Mouse (Mus musculus) duodenum, adult 2 months (tissue): ENCODE data around the gene Tnfsf8. TPM values are rescaled to one million over a fixed set of nuclear protein-coding genes. Genes with fewer than 3 reads are reported as not detected.

Experiments used
- polyA plus RNA-seq: library from polyadenylated mRNA; depleted of rRNA; stranded (reverse); fragments of >200 nt; gene quantifications from 2 replicates; pipeline ENCODE4 v1.2.3, GENCODE M21; 2012; ENCODE audit warnings: low replicate concordance; rRNA removed

Tnfsf8 gene
- polyA plus RNA-seq, result 0.02 and 0.11 TPM in 2 replicates

GRCm38 (mm10) chr4:63860688-63861540 lies at the start of gene Tnfsf8:
Tnfsf8 (minus strand) TSS chr4:63861347.

Other genes with a start within 250 kb of the Tnfsf8 start
- not detected in 2 replicates for gene Tex48, start 238.9 kb downstream of the Tnfsf8 start, polyA plus RNA-seq
- gene Gm11214, start 198.0 kb downstream of the Tnfsf8 start, polyA plus RNA-seq, result not detected in 2 replicates
- 0.05 and 0.17 TPM in 2 replicates for gene Tnfsf15, start 116.2 kb downstream of the Tnfsf8 start, polyA plus RNA-seq
- gene Tnc, start 185.7 kb upstream of the Tnfsf8 start, polyA plus RNA-seq, result 5.9 and 7.4 TPM in 2 replicates